Mouse (Mus musculus) heart, adult 2 months (tissue): ENCODE data around the gene Gm36028. TPM values are rescaled to one million over a fixed set of nuclear protein-coding genes. Genes with fewer than 3 reads are reported as not detected.
A peak's percentile ranks its signal among the peaks of the same experiment; 100 is the strongest.

Source experiments
- DNase-seq, 2 experiments: peaks; one replicate each; pipeline ENCODE4 v3.0.0; 2021
- H3K27ac ChIP-seq: fragments of 200-600 bp; 2 replicates; pipeline ENCODE4 v1.8.1; 2022
- H3K27me3 ChIP-seq: fragments of 200-500 bp; 2 replicates; pipeline ENCODE4 v1.6.1; 2012; ENCODE audit warnings: mild to moderate bottlenecking, low read length, inconsistent platforms, mixed read lengths; ENCODE audit not compliant: control insufficient read depth, insufficient read depth
- H3K36me3 ChIP-seq: fragments of 200-500 bp; 2 replicates; pipeline ENCODE4 v1.6.1; 2012; ENCODE audit warnings: low read length, inconsistent platforms; ENCODE audit not compliant: control insufficient read depth, insufficient read depth
- H3K4me1 ChIP-seq: fragments of 200-500 bp; 2 replicates; pipeline ENCODE4 v1.6.1; 2011; ENCODE audit warnings: low read length; ENCODE audit not compliant: control insufficient read depth, insufficient read depth
- H3K4me3 ChIP-seq: fragments of 200-600 bp; 2 replicates; pipeline ENCODE4 v1.8.1; 2022
- H3K79me2 ChIP-seq: fragments of 200-500 bp; replicated peaks from 2 replicates; pipeline ENCODE4 v1.6.1; 2012; ENCODE audit warnings: mild to moderate bottlenecking, inconsistent platforms, low read length, moderate library complexity, mixed read lengths; ENCODE audit not compliant: control insufficient read depth, insufficient read depth
- H3K9ac ChIP-seq: fragments of 200-500 bp; 2 replicates; pipeline ENCODE4 v1.6.1; 2012; ENCODE audit warnings: low read depth, mild to moderate bottlenecking, control low read depth, inconsistent platforms, low read length, mixed read lengths
- CTCF ChIP-seq: fragments of 200-600 bp; IDR thresholded peaks from 2 replicates; pipeline ENCODE4 v1.8.1; 2022; ENCODE audit warnings: antibody characterized with exemption, mild to moderate bottlenecking, moderate library complexity
- EP300 ChIP-seq: fragments of 200-500 bp; IDR thresholded peaks from 2 replicates; pipeline ENCODE4 v1.6.1; 2011; ENCODE audit warnings: low read depth, low read length, control low read depth; ENCODE audit not compliant: insufficient read depth
- POLR2A ChIP-seq: fragments of 200-500 bp; IDR thresholded peaks from 2 replicates; pipeline ENCODE4 v1.6.1; 2011; ENCODE audit warnings: mild to moderate bottlenecking, low read depth, low read length, control low read depth; ENCODE audit not compliant: insufficient read depth
- WGBS: fragments of 180-500 bp; shearing (Covaris S2); methylation state at CpG from one replicate; pipeline ENCODE4 v1.1.7; 2018; 5-methylcytosine and 5-hydroxymethylcytosine counted together
- intact Hi-C: fragments of 180-260 bp; cut with DNase I; formaldehyde crosslinking; loops from one replicate; pipeline ENCODE4 v1.15.1; 2025
- polyA plus RNA-seq: library from polyadenylated mRNA; depleted of rRNA; stranded (reverse); fragments of >200 nt; gene quantifications from 2 replicates; pipeline ENCODE4 v1.2.3, GENCODE M21; 2012
- total RNA-seq, 2 experiments: library from RNA; stranded (reverse); gene quantifications; 2 replicates each; pipeline ENCODE4 v1.2.3; 2021

The Gm36028 gene
- total and polyA plus RNA-seq, 3 experiments, result 0.10 to 1.0 (median 1.0) TPM

GRCm38 (mm10) chr16:37877406-37877805, 16.5 kb upstream of the Gm36028 start:
- Histone ChIP-seq H3K79me2 (peaks cover 15% of the 10 kb centered on the region), H3K4me3 (no peak overlapping the region), H3K27ac (no peak overlapping the region), H3K27me3 (no peaks in the 10 kb centered on the region), H3K4me1 (peaks cover 12% of the 10 kb centered on the region), H3K9ac (no peak overlapping the region), H3K36me3 (peaks cover 38% of the 10 kb centered on the region)
- intact Hi-C loops, result no loop called here
- 98% methylated on average over 3 of the region's 3 CpGs for WGBS
- TF ChIP-seq EP300, result no peak
- TF ChIP-seq POLR2A, result no peak
- TF ChIP-seq CTCF, result no peak
- DNase-seq, result no peak

GRCm38 (mm10) chr16:37874501-37875235, 13.7 kb upstream of the Gm36028 start:
- Histone ChIP-seq H3K27me3 (no peaks in the 10 kb centered on the region), H3K4me1 (peaks cover 26% of the 10 kb centered on the region), H3K36me3 (peaks cover 50% of the 10 kb centered on the region), H3K4me3 (no peak overlapping the region), H3K79me2 (peaks cover 19% of the 10 kb centered on the region), H3K27ac (no peak overlapping the region), H3K9ac (no peak overlapping the region)
- DNase-seq, result no peak
- intact Hi-C loops, result no loop called here
- TF ChIP-seq EP300 (no peak), POLR2A (no peak), CTCF (no peak)
- WGBS, result 49% methylated on average over 4 of the region's 4 CpGs

GRCm38 (mm10) chr16:37871112-37871715, 10.3 kb upstream of the Gm36028 start:
- Histone ChIP-seq H3K27ac (peak overlapping the region; percentile 98), H3K27me3 (no peaks in the 10 kb centered on the region), H3K9ac (no peak overlapping the region), H3K79me2 (peaks cover 9% of the 10 kb centered on the region), H3K4me3 (peak overlapping the region; percentile 14; the same call in 1 of the 2 replicates), H3K4me1 (peaks cover 22% of the 10 kb centered on the region), H3K36me3 (peaks cover 33% of the 10 kb centered on the region)
- DNase-seq, result peak; percentile 43 to 67
- no peak for TF ChIP-seq POLR2A
- no peak for TF ChIP-seq CTCF
- TF ChIP-seq EP300, result peak; percentile 87
- 34% methylated on average over 4 of the region's 4 CpGs for WGBS
- intact Hi-C loops, result no loop called here

- Histone ChIP-seq H3K79me2 (peaks cover 9% of the 10 kb centered on the region), H3K27me3 (no peaks in the 10 kb centered on the region), H3K4me3 (peak overlapping the region; percentile 93), H3K36me3 (peaks cover 28% of the 10 kb centered on the region), H3K9ac (peak overlapping the region; percentile 75), H3K27ac (peak overlapping the region; percentile 98), H3K4me1 (peaks cover 20% of the 10 kb centered on the region)
- intact Hi-C loops, result loop anchor here (2.0 to 5.0 kb wide), 3 partner anchors 78 to 219 kb away; partner anchors contain the start of gene Gsk3b
- TF ChIP-seq CTCF (peak; percentile 19; the same call in 1 of the 2 replicates), EP300 (no peak)
- no peak for DNase-seq
- 8% methylated on average over 4 of the region's 4 CpGs for WGBS
These were observed 8.7 kb upstream of the Gm36028 start for GRCm38 (mm10) chr16:37869470-37870231.

DNA sequence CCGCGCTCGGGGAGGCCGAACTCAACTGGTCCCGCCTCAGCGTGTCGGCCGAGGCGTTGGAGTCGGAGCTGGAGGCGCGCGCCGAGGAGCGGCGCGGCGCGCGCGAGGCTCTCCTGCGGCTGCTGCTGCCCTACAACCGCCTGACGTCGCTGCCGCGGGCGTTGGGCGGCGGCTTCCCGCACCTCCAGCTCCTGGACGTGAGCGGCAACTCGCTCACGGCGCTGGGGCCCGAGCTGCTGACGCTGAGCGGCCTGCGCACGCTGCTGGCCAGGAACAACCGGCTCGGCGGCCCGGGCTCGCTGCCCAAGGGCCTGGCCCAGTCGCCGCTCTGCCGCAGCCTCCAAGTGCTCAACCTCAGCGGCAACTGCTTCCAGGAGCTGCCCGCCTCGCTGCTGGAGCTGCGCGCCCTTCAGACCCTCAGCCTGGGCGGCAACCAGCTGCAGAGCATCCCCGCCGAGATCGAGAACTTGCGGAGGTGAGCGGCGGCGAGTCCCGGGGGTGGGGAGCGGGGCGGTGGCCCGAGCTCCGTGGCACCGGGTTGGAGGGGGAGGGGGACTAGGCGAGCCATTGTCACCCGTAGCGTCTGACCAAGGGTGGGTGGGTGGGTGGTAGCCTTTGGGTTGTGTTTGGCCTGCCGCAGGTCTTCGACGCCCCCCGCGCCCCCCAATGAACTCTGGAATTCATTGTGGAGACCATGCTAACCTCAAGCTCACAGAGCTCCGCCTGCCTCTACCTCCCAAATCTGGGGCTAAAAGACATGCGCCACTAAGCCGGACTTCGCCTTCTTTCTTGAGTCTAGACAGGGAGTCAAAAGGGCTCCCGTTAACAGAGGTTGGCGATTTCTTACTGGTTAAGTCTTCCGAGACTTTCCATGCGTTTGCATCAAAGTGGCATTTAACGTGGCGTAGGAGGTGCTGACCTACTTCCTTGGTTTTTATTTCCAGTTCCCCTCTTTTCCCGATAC, 7.8 kb upstream of the Gm36028 start:
- intact Hi-C loops, result loop anchor here (2.0 to 5.0 kb wide), 3 partner anchors 79 to 220 kb away; partner anchors contain the start of gene Gsk3b
- H3K36me3 ChIP-seq, result peaks cover 28% of the 10 kb centered on the region
- H3K27me3 ChIP-seq, result no peaks in the 10 kb centered on the region
- peaks cover 9% of the 10 kb centered on the region for H3K79me2 ChIP-seq
- H3K4me3 ChIP-seq, result peak overlapping the region; percentile 93
- H3K9ac ChIP-seq, result peak overlapping the region; percentile 99
- peak overlapping the region; percentile 98 for H3K27ac ChIP-seq
- peaks cover 20% of the 10 kb centered on the region for H3K4me1 ChIP-seq
- WGBS, result under 1% methylated on average over 86 of the region's 87 CpGs
- TF ChIP-seq EP300, result no peak
- no peak for TF ChIP-seq POLR2A
- TF ChIP-seq CTCF, result no peak
- DNase-seq, result no peak
